Mouse (Mus musculus) left cerebral cortex, postnatal 36 days (tissue): ENCODE data around the gene Caln1. TPM values are rescaled to one million over a fixed set of nuclear protein-coding genes. Genes with fewer than 3 reads are reported as not detected.

Experiments
- DNase-seq, 2 experiments: peaks; one replicate each; pipeline ENCODE4 v3.0.0; 2021 to 2022; ENCODE audit warnings: low spot score in 2 of 2, mixed read lengths in 1 of 2
- intact Hi-C: fragments of 180-260 bp; cut with DNase I; formaldehyde crosslinking; loops from one replicate; pipeline ENCODE4 v1.15.1; 2025
- total RNA-seq, 2 experiments: library from RNA; stranded (reverse); gene quantifications; 2 replicates each; pipeline ENCODE4 v1.2.3; 2021

Gene Caln1
- total RNA-seq, 2 experiments from 2014 or later: 130 to 138 TPM

GRCm38 (mm10) chr5:130658141-130658540, 288.9 kb downstream of the Caln1 start:
- intact Hi-C loops: no loop called here
- DNase-seq: no peak

GRCm38 (mm10) chr5:130666091-130666490, 296.8 kb downstream of the Caln1 start:
- intact Hi-C loops: no loop called here
- DNase-seq: no peak

- DNase-seq: no peak
- intact Hi-C loops: no loop called here
Measured at GRCm38 (mm10) chr5:130672588-130672987, 303.3 kb downstream of the Caln1 start.

- intact Hi-C loops: no loop called here
Measured at GRCm38 (mm10) chr5:130673092-130673491, 303.8 kb downstream of the Caln1 start.

GRCm38 (mm10) chr5:130677895-130678294, 308.6 kb downstream of the Caln1 start:
- no peak for DNase-seq
- intact Hi-C loops: no loop called here

More at GRCm38 (mm10) chr5:130673092-130673491, 303.8 kb downstream of the Caln1 start:
- no peak for DNase-seq

GRCm38 (mm10) chr5:130685911-130686658, 316.8 kb downstream of the Caln1 start:
- intact Hi-C loops: no loop called here
- DNase-seq: peak; percentile 68 to 76

GRCm38 (mm10) chr5:130688385-130689138, 319.3 kb downstream of the Caln1 start:
- intact Hi-C loops: no loop called here
- DNase-seq: no peak

GRCm38 (mm10) chr5:130691349-130691748, 322.1 kb downstream of the Caln1 start:
- intact Hi-C loops: no loop called here
- no peak for DNase-seq

GRCm38 (mm10) chr5:130699476-130699875, 330.2 kb downstream of the Caln1 start:
- DNase-seq: no peak
- intact Hi-C loops: no loop called here

- intact Hi-C loops: no loop called here
- no peak for DNase-seq
Measured at GRCm38 (mm10) chr5:130701777-130702176, 332.5 kb downstream of the Caln1 start.

GRCm38 (mm10) chr5:130702361-130702760, 333.1 kb downstream of the Caln1 start:
- no peak for DNase-seq

GRCm38 (mm10) chr5:130704866-130705265, 335.6 kb downstream of the Caln1 start:
- intact Hi-C loops: no loop called here
- DNase-seq: no peak

More at GRCm38 (mm10) chr5:130702361-130702760, 333.1 kb downstream of the Caln1 start:
- intact Hi-C loops: no loop called here

- intact Hi-C loops: no loop called here
- DNase-seq: no peak
Measured at GRCm38 (mm10) chr5:130706202-130706855, 337.1 kb downstream of the Caln1 start.

- no peak for DNase-seq
- intact Hi-C loops: no loop called here
Measured at GRCm38 (mm10) chr5:130707755-130708154, 338.5 kb downstream of the Caln1 start.

- no peak for DNase-seq
- intact Hi-C loops: no loop called here
Measured at GRCm38 (mm10) chr5:130708616-130709015, 339.4 kb downstream of the Caln1 start.

- no peak for DNase-seq
- intact Hi-C loops: no loop called here
Measured at GRCm38 (mm10) chr5:130711643-130712042, 342.4 kb downstream of the Caln1 start.

- intact Hi-C loops: no loop called here
- no peak for DNase-seq
Measured at GRCm38 (mm10) chr5:130712281-130712680, 343.0 kb downstream of the Caln1 start.

GRCm38 (mm10) chr5:130715181-130715580, 345.9 kb downstream of the Caln1 start:
- no peak for DNase-seq
- intact Hi-C loops: no loop called here

- no peak for DNase-seq
- intact Hi-C loops: no loop called here
Measured at GRCm38 (mm10) chr5:130718385-130718784, 349.1 kb downstream of the Caln1 start.

GRCm38 (mm10) chr5:130742171-130742570, 372.9 kb downstream of the Caln1 start:
- intact Hi-C loops: no loop called here
- no peak for DNase-seq
